Mouse (Mus musculus): ENCODE results near the gene Abcc12.

Abcc12 gene

GRCm38 (mm10) chr8:86578693-86579092 is 1.8 kb downstream of the Abcc12 start:
- no peak for DNase-seq (ENCODE audit: low spot score in 2 of 2)

DNA sequence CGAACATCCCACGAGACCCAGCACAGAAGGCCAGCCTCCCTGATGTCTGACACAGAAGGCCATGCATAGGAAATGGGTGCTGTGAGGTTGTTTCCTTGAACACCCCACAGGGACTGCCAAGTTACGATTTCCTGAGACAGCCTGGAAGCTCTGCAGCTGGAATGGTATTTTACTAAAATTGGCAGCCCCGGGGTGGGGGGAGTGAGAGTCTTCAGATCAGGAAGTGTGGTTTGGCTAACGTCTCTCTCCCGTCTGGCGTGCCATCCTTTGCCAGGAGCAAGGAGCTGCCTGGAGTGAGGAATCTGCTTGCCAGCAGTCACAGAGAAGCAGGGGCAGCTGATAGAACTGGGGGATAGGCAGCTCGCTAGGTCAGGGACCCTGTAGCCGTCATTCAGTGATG is 2.4 kb downstream of the Abcc12 start:
- DNase-seq (ENCODE audit: low spot score in 2 of 2) = no peak

- DNase-seq (ENCODE audit: low spot score in 2 of 2) = no peak
Measured at GRCm38 (mm10) chr8:86577547-86577946, 2.9 kb downstream of the Abcc12 start.

DNA sequence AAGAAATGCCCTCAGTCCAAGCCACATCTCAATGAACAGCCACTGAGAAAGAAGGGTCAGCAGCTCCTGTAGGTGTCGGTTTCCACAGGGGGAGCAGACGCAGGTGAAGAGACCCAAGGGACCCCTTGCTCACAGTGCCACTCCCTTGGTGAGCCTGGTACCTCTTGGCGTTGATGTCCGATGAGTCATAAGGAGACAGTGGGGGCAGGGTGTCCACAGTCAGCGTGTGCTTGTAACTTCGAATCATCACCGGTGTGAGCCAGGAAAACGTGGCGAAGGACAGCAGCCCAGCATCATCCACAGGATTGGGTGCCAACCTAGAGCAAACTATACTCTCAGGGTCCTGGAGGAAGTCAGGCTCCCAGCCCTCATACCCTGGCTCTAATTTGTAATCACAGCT is 16.8 kb downstream of the Abcc12 start:
- no peak for DNase-seq (ENCODE audit: low spot score in 2 of 2)

- no peak for DNase-seq (ENCODE audit: low spot score in 2 of 2)
Measured at GRCm38 (mm10) chr8:86561737-86562136, 18.7 kb downstream of the Abcc12 start.

DNA sequence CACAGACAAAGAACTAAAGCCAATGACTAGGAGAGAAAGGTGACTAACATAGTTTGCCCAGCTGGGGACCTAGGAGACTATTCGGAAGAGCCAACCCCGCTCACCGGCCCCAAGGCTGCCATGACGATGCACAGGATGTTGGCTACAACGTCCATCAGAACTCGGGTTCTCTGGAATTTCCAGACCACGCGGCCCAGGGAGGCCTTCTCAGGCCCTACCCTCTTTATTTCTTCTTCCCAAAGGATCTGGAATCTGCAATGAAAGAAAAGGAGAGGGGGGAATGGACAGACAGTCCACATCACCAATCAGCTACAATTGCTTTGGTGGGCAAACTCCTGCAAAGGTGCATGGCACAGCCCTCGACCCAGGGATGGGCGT is 19.8 kb downstream of the Abcc12 start:
- DNase-seq (ENCODE audit: low spot score in 2 of 2) = no peak

DNA sequence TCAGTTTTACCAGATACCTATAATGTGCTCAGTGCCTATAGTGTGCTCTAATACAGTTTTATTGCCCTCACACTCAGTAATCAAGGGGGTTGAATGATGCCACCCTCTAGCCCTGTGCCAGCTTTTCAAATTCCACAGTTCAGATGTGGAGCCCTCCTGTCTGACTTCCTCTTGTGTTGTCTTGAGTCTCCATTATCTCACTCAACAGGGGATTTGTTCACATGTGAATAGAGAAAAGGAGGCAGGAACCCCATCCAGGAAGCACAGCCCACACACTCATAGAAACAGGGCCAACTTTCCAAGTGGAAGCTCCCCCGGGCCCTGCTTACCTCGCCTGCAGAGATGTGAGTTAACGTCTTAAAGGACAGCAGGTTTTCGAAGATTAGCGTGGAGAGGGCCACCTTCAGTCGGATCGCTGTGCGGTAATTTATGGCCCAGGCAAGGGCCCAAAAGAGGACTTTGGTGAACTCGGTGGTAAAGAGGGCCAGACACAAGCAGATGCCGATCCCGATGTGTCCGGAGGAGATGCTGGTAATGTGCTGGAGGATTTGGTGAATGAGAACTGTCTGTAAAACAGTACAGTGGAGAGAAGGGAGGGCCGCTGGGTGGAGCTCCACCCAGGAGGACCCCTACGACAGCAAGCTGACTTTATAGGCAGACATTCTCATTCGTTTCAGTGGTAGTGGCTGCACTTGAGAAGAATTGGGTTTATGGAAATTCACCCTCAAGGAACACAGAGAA is 20.4 kb downstream of the Abcc12 start:
- DNase-seq (ENCODE audit: low spot score in 2 of 2) = no peak

DNA sequence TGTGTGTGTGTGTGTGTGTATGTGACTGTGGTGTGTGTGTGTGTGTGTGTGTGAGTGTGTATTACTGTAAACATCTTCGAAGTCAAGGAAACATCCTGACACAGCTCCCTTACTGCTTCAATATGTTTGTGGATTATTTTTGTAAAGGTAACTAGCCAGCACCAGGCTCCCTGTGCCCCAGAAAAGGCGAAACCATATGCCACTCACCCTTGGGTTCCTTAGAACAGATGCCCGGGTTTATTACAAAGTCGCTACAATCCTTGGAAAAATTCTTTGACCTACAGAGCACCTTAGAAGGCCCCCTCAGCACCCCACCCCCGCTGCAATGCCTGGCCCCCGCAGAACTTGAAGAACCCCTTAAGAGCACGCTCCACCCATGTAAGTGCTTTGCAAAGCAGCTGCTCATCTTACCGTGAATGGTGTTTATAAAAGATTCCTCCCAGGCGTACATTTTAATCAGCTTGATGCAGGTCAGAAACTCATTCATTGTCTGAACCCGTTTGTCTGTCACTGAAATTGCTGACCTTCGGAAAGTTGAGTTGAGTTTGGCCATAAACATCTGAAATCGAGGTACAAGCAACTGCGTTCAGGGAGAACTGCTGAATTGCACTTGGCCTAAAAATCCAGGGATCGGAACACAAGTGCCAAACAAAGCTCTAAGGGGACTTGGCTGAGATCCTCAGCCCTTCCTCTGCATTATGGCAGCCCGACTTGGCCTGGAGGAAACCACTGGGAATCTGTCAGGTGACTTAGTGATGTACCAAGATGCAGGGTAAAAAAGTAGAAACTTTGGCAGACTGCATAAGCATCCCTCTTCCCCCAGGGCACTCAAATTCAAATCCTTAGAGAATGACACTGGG is 23.1 kb downstream of the Abcc12 start:
- DNase-seq (ENCODE audit: low spot score in 2 of 2) = no peak

- no peak for DNase-seq (ENCODE audit: low spot score in 2 of 2)
Measured at GRCm38 (mm10) chr8:86555564-86555963, 24.9 kb downstream of the Abcc12 start.

- DNase-seq (ENCODE audit: low spot score in 2 of 2) = no peak
Measured at GRCm38 (mm10) chr8:86554220-86554891, 26.1 kb downstream of the Abcc12 start.

DNA sequence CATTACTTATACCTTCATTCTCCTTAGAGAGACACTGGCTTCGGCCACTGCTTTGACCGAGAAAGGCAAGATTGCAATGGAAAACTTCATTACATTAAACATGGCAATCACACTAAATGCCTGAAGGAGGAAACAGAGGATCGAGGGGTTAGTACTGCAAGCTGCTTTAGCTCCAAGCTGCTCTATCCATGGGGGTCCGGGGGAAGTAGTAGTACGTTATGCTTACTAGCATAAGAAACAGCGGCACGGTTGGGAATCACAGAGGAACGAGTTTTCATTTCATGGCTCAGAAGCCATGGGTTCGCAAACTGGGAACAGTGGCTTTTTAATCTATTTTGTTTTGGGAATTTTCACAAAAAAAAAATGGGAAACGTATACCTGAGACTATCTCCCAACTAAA is 30.0 kb downstream of the Abcc12 start:
- DNase-seq (ENCODE audit: low spot score in 2 of 2) = no peak

GRCm38 (mm10) chr8:86546001-86546400 is 34.5 kb downstream of the Abcc12 start:
- no peak for DNase-seq (ENCODE audit: low spot score in 2 of 2)

GRCm38 (mm10) chr8:86540906-86541305 is 39.6 kb downstream of the Abcc12 start:
- no peak for DNase-seq (ENCODE audit: low spot score in 2 of 2)

- no peak for DNase-seq (ENCODE audit: low spot score in 2 of 2)
Measured at GRCm38 (mm10) chr8:86540376-86540775, 40.1 kb downstream of the Abcc12 start.

DNA sequence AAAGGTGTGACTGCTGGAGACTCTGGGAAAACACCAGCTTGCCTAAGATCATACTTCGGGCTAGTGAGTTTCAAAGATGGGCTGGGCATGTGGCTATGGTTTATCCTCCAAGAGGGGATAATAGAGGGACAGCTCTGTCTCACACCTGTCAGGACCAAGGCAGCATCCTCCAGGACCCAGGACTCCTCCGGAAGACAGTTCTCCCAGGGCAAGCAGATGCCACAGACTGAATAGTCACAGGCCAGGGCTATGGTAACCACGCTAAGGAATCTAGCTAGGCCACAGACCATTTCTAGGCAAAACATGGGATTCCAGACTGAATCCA is 43.9 kb downstream of the Abcc12 start:
- DNase-seq (ENCODE audit: low spot score in 2 of 2) = no peak

DNA sequence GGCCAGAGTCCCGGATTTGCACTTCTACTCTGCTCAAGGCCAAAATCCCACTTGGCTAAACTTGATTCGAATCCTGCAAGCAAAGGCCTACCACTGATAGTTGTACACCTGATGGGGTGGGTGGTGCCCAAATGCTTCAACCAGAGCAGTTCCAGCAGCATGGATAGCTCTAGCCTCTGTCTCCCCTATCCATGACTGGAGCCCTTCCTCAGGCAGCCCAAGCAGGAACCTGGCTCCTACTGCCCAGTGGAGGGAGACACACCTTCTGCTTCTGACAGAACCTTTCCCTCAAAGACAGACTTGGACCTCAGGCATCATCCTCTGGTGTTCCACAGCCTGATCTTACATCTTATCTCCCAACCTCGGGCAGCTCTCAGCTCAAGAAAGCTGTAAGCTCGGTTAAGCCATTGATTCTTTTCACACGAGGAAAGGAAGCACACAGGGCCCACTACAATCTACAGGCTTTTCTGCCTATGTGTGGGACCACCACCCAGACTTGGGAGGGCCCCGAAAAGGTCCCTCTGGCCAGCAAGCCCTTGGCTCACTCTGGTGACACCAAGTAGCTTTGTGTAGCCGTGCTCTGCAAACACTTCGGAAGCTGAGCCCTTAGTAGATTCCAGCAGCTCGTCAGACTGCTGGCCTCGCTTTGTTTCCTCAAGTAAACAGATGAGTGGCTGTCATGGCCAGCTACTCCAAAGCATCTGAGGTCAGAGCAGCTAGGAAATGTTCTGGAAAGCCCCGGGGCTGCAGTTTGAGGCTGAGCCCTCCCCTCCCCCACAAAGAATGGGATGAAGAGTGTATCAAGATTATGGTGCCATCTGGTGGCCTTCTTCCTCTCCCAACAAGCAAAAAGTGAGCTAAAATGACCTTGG is 44.5 kb downstream of the Abcc12 start:
- DNase-seq (ENCODE audit: low spot score in 2 of 2) = peak; percentile 32 to 42

- DNase-seq (ENCODE audit: low spot score in 2 of 2) = no peak
Measured at GRCm38 (mm10) chr8:86535068-86535560, 45.4 kb downstream of the Abcc12 start.

DNA sequence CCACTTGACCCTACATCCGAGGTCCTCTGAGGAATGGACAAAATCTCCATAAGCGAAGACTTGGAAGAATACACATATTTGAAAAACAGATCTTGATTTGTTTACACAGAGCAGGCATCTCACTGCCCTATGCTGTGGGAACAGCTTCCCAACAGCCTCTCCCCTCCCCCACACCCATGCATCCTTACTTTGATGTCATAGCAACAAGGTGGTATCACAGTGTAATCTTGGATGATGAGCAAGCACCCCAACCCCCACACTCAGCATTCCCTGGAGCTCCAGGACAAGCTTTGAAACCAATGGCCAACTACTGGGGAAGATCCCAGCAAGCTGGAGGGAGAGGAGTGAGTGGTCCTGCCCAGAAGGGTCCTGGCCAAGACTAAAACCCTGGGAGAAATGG is 50.8 kb downstream of the Abcc12 start:
- DNase-seq (ENCODE audit: low spot score in 2 of 2) = no peak

GRCm38 (mm10) chr8:86527336-86528029 is 53.0 kb downstream of the Abcc12 start:
- DNase-seq (ENCODE audit: low spot score in 2 of 2) = no peak

- DNase-seq (ENCODE audit: low spot score in 2 of 2) = no peak
Measured at GRCm38 (mm10) chr8:86526808-86527207, 53.7 kb downstream of the Abcc12 start.

- no peak for DNase-seq (ENCODE audit: low spot score in 2 of 2)
Measured at GRCm38 (mm10) chr8:86514203-86514602, 66.3 kb downstream of the Abcc12 start.

Data from urinary bladder, adult 18-20 months (tissue).